Mouse (Mus musculus): Measurements from ENCODE around the gene Gm765.

The Gm765 gene

GRCm38 (mm10) chr6:98342654-98343053 is at the start of gene Gm765:
TSS of gene Gm765 (minus strand) at chr6:98342754.
- no peak for DNase-seq (ENCODE audit: low read depth, low spot score)

GRCm38 (mm10) chr6:98385487-98385886 is 42.9 kb upstream of the Gm765 start:
- no peak for DNase-seq (ENCODE audit: low read depth, low spot score)

- DNase-seq (ENCODE audit: low read depth, low spot score): no peak
These were observed 41.9 kb upstream of the Gm765 start for GRCm38 (mm10) chr6:98384431-98384830.

DNA sequence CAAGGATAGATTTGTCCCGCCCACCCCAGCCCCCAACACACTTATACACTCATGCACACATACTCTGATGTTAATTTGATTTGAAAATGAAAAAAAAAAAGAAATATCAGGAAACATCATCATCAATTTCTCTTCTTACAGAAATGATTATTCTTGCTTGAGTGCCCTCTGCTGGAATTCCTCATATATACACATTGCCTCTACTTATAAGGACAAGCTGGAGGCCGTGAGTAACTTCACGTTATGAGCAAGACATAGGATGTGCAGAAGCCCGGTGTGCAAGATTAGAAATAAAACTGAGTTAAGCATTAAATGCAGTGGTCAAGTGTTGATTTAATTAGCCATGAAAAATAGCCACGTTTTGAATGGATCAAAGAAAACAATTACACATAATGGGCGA is 40.9 kb upstream of the Gm765 start:
- DNase-seq (ENCODE audit: low read depth, low spot score): peak; percentile 30

DNA sequence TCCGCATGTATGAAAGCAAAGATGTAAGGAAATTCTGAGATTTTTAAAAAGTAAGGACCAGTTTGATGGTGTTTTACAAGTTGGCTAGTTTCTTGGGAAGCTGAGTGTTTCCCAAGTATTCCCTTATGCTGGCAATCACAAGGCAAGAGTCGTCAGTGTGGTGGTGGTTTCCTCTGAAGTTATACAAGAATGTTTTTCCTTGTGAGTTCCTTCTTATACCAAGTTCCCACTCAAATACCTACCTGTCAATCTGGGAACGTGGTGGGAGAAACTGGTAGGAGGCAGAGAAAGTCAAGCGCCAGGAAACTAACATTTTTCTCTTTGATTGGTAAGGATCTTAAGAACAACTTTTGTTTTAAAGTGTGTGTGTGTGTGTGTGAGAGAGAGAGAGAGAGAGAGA is 23.6 kb upstream of the Gm765 start:
- no peak for DNase-seq (ENCODE audit: low read depth, low spot score)

GRCm38 (mm10) chr6:98355271-98355670 is 12.7 kb upstream of the Gm765 start:
- DNase-seq (ENCODE audit: low read depth, low spot score): no peak

DNA sequence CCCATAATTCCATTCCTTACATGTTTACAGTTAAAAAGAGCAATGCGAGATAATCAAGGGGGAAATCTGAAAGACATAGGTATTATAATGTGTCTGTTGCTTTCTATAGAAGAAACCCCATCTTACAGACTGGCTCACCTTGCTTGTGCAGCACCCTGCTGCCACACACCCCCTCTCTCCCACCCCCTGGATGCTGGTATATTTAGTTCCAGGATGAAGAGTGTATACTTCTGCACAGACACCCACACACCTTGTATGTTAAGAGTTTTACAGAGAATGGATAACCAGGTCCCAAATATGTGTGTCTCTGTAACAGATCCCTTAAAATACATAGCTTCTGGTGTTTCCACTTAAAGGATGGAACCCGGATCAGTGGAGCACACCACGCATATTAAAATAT is 10.7 kb upstream of the Gm765 start:
- no peak for DNase-seq (ENCODE audit: low read depth, low spot score)

- DNase-seq (ENCODE audit: low read depth, low spot score): no peak
These were observed 9.8 kb downstream of the Gm765 start for GRCm38 (mm10) chr6:98332714-98333113.

GRCm38 (mm10) chr6:98311659-98312058 is 30.9 kb downstream of the Gm765 start:
- no peak for DNase-seq (ENCODE audit: low read depth, low spot score)

DNA sequence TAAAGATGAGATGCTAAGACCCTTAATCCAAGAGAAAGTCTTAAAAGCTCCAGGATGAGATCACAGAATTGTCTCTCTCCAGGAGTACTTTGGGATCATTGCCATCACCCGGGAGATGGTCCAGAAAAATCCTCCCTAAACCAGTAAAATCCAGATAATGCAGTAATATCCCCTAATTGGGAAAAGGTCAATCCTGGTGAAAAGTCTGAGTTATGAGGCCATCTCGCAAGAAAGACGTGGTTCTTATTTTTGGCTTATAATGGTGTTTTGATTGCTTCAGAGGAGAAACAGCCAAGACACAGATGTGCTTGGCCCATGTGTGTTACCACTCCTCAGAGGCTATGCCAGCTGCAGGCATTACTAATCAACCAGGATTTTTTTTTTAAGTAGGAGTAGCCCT is 34.9 kb downstream of the Gm765 start:
- no peak for DNase-seq (ENCODE audit: low read depth, low spot score)

GRCm38 (mm10) chr6:98307159-98307558 is 35.4 kb downstream of the Gm765 start:
- DNase-seq (ENCODE audit: low read depth, low spot score): no peak

- no peak for DNase-seq (ENCODE audit: low read depth, low spot score)
These were observed 50.5 kb downstream of the Gm765 start for GRCm38 (mm10) chr6:98292064-98292463.

GRCm38 (mm10) chr6:98288316-98288715 is 54.2 kb downstream of the Gm765 start:
- DNase-seq (ENCODE audit: low read depth, low spot score): no peak

GRCm38 (mm10) chr6:98287521-98287920 is 55.0 kb downstream of the Gm765 start:
- no peak for DNase-seq (ENCODE audit: low read depth, low spot score)

- no peak for DNase-seq (ENCODE audit: low read depth, low spot score)
These were observed 57.4 kb downstream of the Gm765 start for GRCm38 (mm10) chr6:98285190-98285589.

GRCm38 (mm10) chr6:98282791-98283190 is 59.8 kb downstream of the Gm765 start:
- no peak for DNase-seq (ENCODE audit: low read depth, low spot score)

- peak; percentile 32 for DNase-seq (ENCODE audit: low read depth, low spot score)
These were observed 71.0 kb downstream of the Gm765 start for GRCm38 (mm10) chr6:98271553-98271952.

DNA sequence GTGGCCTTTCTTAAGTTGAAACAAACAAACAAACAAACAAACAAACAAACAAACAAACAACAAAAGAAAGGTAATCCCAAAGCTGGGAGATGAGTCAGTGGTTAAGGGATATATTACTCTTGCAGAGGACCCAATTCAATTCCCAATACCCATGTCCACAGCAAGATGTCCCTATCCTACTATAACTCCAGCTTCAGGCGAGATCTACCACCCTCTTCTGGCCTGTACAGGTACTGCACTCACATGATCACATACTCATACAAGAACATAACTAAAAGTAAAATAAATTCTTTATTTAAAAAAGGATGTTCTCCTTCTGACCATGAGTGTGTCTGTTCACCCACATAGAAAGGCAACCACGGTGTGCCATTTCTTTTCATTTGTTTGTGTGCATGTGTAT is 79.6 kb downstream of the Gm765 start:
- DNase-seq (ENCODE audit: low read depth, low spot score): no peak

- DNase-seq (ENCODE audit: low read depth, low spot score): no peak
These were observed 83.5 kb downstream of the Gm765 start for GRCm38 (mm10) chr6:98259016-98259415.

DNA sequence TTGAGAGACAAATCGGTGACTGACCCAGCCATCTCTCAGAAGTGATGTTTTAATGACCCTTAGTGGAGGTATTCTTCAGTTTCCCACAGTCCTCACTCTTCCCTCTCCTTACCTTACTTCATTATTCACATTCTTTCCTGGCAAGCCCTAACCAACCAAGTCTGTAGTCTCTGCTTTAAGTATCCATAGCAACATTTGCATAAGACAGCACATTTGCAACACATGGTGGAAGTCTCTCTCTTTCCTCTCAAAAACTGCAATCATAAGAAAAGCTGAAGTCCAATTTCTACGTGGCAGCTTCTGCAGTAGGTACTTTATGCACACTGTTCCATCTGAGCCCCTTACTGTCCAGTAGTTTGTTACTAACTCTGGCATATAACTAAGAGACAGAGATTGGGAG is 96.1 kb downstream of the Gm765 start:
- no peak for DNase-seq (ENCODE audit: low read depth, low spot score)

- DNase-seq (ENCODE audit: low read depth, low spot score): no peak
These were observed 99.4 kb downstream of the Gm765 start for GRCm38 (mm10) chr6:98243186-98243585.

GRCm38 (mm10) chr6:98240561-98241272 is 101.8 kb downstream of the Gm765 start:
- no peak for DNase-seq (ENCODE audit: low read depth, low spot score)

- no peak for DNase-seq (ENCODE audit: low read depth, low spot score)
These were observed 108.5 kb downstream of the Gm765 start for GRCm38 (mm10) chr6:98234097-98234496.

DNA sequence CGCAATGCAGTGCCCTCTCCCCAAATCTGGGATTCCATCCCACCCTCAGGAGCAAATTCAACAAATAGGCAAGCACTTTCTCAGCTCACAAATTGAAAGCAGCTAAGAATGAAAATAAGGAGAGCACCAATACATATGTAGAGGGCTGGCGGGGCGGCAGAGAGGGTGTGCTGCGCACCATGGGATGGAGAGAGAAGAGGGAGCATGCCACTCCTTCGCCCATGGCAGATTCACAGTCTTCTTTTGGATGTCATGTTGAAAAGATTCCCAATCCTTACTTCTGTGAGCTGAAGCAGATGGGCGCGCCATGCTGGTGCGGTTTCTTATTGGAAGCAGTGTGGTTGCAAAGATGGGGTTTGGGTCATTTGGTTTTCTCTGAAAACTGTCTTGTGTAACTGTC is 118.6 kb downstream of the Gm765 start:
- DNase-seq (ENCODE audit: low read depth, low spot score): no peak

All from CD4-positive helper T cell, adult 2 months (primary cell).